Mouse (Mus musculus) CH12.LX (cell line): ENCODE data around the gene Ccm2l. TPM values are rescaled to one million over a fixed set of nuclear protein-coding genes. Genes with fewer than 3 reads are reported as not detected.

Experiments
- DNase-seq: peaks from one replicate; pipeline ENCODE4 v3.0.0-alpha.2; 2013; ENCODE audit errors: extremely low read depth
- H3K27ac ChIP-seq: 2 replicates; pipeline ENCODE4 v1.5.1; 2012; ENCODE audit warnings: low read depth, mild to moderate bottlenecking, control low read depth, moderate library complexity; ENCODE audit not compliant: insufficient read depth
- H3K27me3 ChIP-seq: replicated peaks from 2 replicates; pipeline ENCODE3; 2012; ENCODE audit warnings: inconsistent platforms
- H3K36me3 ChIP-seq, 2 experiments: replicated peaks in 1 of 2; 2 replicates each; pipeline versions ENCODE3 to v1.6.1; 2012; ENCODE audit warnings: inconsistent platforms in 1 of 2, low read length in 1 of 2, mild to moderate bottlenecking in 1 of 2, mixed read lengths in 1 of 2, moderate library complexity in 1 of 2; ENCODE audit not compliant: control insufficient read depth in 1 of 2, insufficient read depth in 1 of 2
- H3K4me1 ChIP-seq, 2 experiments: 2 replicates each; pipeline ENCODE4 v1.6.1; 2012; ENCODE audit warnings: inconsistent platforms in 1 of 2, moderate library complexity in 1 of 2; ENCODE audit not compliant: insufficient read depth in 2 of 2, control insufficient read depth in 1 of 2
- H3K4me2 ChIP-seq: 2 replicates; pipeline ENCODE4 v1.6.1; 2012; ENCODE audit warnings: low read depth, mild to moderate bottlenecking, control low read depth; ENCODE audit not compliant: poor library complexity, insufficient read depth, severe bottlenecking
- H3K4me3 ChIP-seq, 3 experiments: fragments of 150-350 bp in 1 of 3; sonication (generic) in 1 of 3; replicated peaks in 1 of 3; 2 replicates each; pipeline versions ENCODE3 to v1.5.1; 2011 to 2012; ENCODE audit warnings: low read depth in 2 of 3, low read length in 2 of 3, mild to moderate bottlenecking in 2 of 3, moderate library complexity in 2 of 3, control low read depth in 1 of 3, improper control_type of control experiment in 1 of 3, inconsistent platforms in 1 of 3, mixed read lengths in 1 of 3; ENCODE audit not compliant: poor library complexity in 1 of 3
- H3K79me2 ChIP-seq: replicated peaks from 2 replicates; pipeline ENCODE4 v1.6.1; 2012; ENCODE audit warnings: mild to moderate bottlenecking, moderate library complexity; ENCODE audit not compliant: control insufficient read depth, poor library complexity, insufficient read depth, severe bottlenecking; ENCODE audit errors: extremely low read depth
- H3K9ac ChIP-seq: 2 replicates; pipeline ENCODE4 v1.6.1; 2012; ENCODE audit warnings: low read depth, mild to moderate bottlenecking, control low read depth, moderate library complexity; ENCODE audit not compliant: insufficient read depth
- H3K9me3 ChIP-seq: replicated peaks from 2 replicates; pipeline ENCODE3; 2012; ENCODE audit warnings: low read length, inconsistent platforms, mixed read lengths
- CHD2 ChIP-seq: IDR thresholded peaks from 2 replicates; pipeline ENCODE4 v1.6.1; 2011; ENCODE audit warnings: low read length, improper control_type of control experiment
- CTCF ChIP-seq, 2 experiments: IDR thresholded peaks in 1 of 2; conservative IDR thresholded peaks in 1 of 2; 2 replicates each; pipeline ENCODE4 v1.5.1; 2011 to 2012; ENCODE audit warnings: low read depth in 2 of 2, low read length in 2 of 2, improper control_type of control experiment in 1 of 2, inconsistent platforms in 1 of 2, mild to moderate bottlenecking in 1 of 2, moderate library complexity in 1 of 2
- ETS1 ChIP-seq: conservative IDR thresholded peaks from 2 replicates; pipeline ENCODE4 v1.6.1; 2012; ENCODE audit warnings: low read depth, mild to moderate bottlenecking, inconsistent platforms, low read length, improper control_type of control experiment, moderate library complexity
- JUND ChIP-seq: conservative IDR thresholded peaks from 2 replicates; pipeline ENCODE4 v1.6.1; 2011; ENCODE audit warnings: low read depth, low read length, improper control_type of control experiment
- KAT2A ChIP-seq: IDR thresholded peaks from 2 replicates; pipeline ENCODE4 v1.6.1; 2012; ENCODE audit warnings: low read length, improper control_type of control experiment, inconsistent platforms; ENCODE audit not compliant: insufficient replicate concordance
- MAFK ChIP-seq: IDR thresholded peaks from 2 replicates; pipeline ENCODE4 v1.6.1; 2011; ENCODE audit warnings: low read length, improper control_type of control experiment; ENCODE audit not compliant: insufficient replicate concordance
- MAX ChIP-seq: IDR thresholded peaks from 2 replicates; pipeline ENCODE4 v1.6.1; 2011; ENCODE audit warnings: low read length, improper control_type of control experiment
- MAZ ChIP-seq: IDR thresholded peaks from 2 replicates; pipeline ENCODE4 v1.6.1; 2012; ENCODE audit warnings: low read depth, mild to moderate bottlenecking, inconsistent platforms, low read length, improper control_type of control experiment, moderate library complexity
- NELFE ChIP-seq: IDR thresholded peaks from 2 replicates; pipeline ENCODE4 v1.6.1; 2011; ENCODE audit warnings: low read depth, low read length, improper control_type of control experiment
- RAD21 ChIP-seq: IDR thresholded peaks from 2 replicates; pipeline ENCODE4 v1.6.1; 2011; ENCODE audit warnings: low read depth, mild to moderate bottlenecking, low read length, improper control_type of control experiment, moderate library complexity
- RCOR1 ChIP-seq: conservative IDR thresholded peaks from 2 replicates; pipeline ENCODE4 v1.6.1; 2012; ENCODE audit warnings: low read depth, mild to moderate bottlenecking, inconsistent platforms, low read length, improper control_type of control experiment
- SIN3A ChIP-seq: IDR thresholded peaks from 2 replicates; pipeline ENCODE4 v1.6.1; 2012; ENCODE audit warnings: low read length, improper control_type of control experiment, inconsistent platforms
- SMC3 ChIP-seq: IDR thresholded peaks from 2 replicates; pipeline ENCODE4 v1.6.1; 2011; ENCODE audit warnings: low read depth, low read length, improper control_type of control experiment
- TBP ChIP-seq: conservative IDR thresholded peaks from 2 replicates; pipeline ENCODE4 v1.6.1; 2011; ENCODE audit warnings: low read depth, low read length, improper control_type of control experiment
- TCF12 ChIP-seq: IDR thresholded peaks from 2 replicates; pipeline ENCODE4 v1.6.1; 2014; ENCODE audit warnings: low read depth, mild to moderate bottlenecking, inconsistent platforms, low read length, improper control_type of control experiment
- UBTF ChIP-seq: IDR thresholded peaks from 2 replicates; pipeline ENCODE4 v1.6.1; 2012; ENCODE audit warnings: low read depth, mild to moderate bottlenecking, inconsistent platforms, low read length, improper control_type of control experiment, moderate library complexity
- USF2 ChIP-seq: conservative IDR thresholded peaks from 2 replicates; pipeline ENCODE4 v1.6.1; 2011; ENCODE audit warnings: low read depth, low read length, improper control_type of control experiment
- ZC3H11A ChIP-seq: IDR thresholded peaks from 2 replicates; pipeline ENCODE4 v1.6.1; 2012; ENCODE audit warnings: low read depth, mild to moderate bottlenecking, inconsistent platforms, low read length, improper control_type of control experiment
- dilution Hi-C: fragments of 300-500 bp; cut with MboI; formaldehyde crosslinking; loops from 2 replicates; pipeline ENCODE4 v1.14.3; 2020; ENCODE audit warnings: low sequenced_read_pairs; ENCODE audit not compliant: extremely low pct_unique_long_range_greater_than_20kb, extremely low pct_ligation_motif_present
- in situ Hi-C: fragments of 300-500 bp; cut with MboI; formaldehyde crosslinking; loops from 3 replicates; pipeline ENCODE4 v1.14.3; 2019; ENCODE audit warnings: low sequenced_read_pairs, low pct_ligation_motif_present, low pct_unique_long_range_greater_than_20kb, mixed read lengths
- polyA plus RNA-seq: library from polyadenylated mRNA; unstranded; fragments of >175 nt; gene quantifications from 2 replicates; pipeline ENCODE4 v1.2.1, GENCODE M21; 2012; ENCODE audit warnings: low read depth; ENCODE audit not compliant: insufficient read length
- total RNA-seq, 2 experiments: library from RNA; depleted of rRNA; stranded (reverse); fragments of 300-350 nt in 1 of 2; fragments of >200 nt in 1 of 2; gene quantifications; 2 replicates each; pipeline ENCODE4 v1.2.3; 2012 to 2014

The Ccm2l gene
- total and polyA plus RNA-seq, 3 experiments: not detected

DNA sequence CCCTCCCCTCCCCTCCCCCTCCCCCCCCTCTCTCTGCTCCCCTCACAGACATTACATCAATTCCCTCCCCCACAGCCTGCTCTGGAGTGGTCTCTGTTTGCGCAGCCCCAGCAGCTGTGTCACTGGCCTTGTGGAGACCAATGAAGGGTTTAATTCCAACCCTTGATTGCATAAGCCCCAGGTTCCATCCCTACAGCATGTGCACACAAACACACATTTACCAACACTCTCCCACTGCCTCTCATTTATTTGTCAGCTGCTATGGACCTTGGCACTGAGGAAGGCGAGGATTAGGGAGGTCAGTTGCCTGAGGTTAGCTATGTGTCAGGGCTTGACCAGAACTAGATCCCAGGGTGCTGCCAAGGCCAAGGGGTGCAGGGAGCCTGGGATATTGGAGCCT lies 10.2 kb downstream of the Ccm2l start:
- peaks cover 83% of the 10 kb centered on the region for H3K27me3 ChIP-seq
- no peak overlapping the region for H3K4me3 ChIP-seq
- in situ Hi-C loops: no loop called here

DNA sequence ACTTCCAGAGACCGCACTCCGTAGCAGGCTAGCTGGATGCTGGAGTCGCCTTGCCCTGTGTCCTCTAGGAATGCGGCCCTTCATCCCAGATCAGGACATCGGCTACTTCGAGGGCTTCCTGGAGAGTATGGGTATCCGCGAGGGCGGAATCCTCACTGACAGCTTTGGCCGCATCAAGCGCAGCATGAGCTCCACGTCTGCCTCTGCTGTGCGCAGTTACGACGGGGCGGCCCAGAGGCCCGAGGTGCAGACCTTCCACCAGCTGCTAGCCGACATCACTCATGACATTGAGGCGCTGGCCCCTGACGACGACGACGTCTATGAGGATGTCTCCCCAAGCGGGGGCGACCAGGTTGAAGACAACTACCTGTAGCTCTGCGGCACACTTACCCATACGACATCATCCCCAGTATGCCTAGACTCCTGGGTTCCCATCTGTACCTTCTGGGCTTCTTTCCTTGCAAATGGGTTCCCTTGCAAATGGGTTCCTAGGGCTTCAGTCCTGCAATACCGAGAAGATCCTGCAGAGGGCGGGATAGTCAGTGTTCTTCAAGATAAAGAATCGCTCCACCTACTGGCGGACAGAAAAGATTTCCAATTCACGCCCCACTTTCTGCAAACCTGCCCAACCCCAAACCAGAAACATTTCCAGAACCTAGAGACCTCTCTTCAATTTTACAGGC lies 15.2 kb downstream of the Ccm2l start:
- DNase-seq: peak; percentile 93
- no peak overlapping the region for H3K27ac ChIP-seq
- peaks cover 66% of the 10 kb centered on the region for H3K27me3 ChIP-seq
- 0 out of 2 replicates have a peak, but pooled peaks have one; percentile 15 for TF ChIP-seq TCF12
- no peak for TF ChIP-seq ETS1
- TF ChIP-seq TBP: 0 out of 2 replicates have a peak, but pooled peaks have one; percentile 18
- TF ChIP-seq RAD21: peak; percentile 75
- TF ChIP-seq UBTF: no peak
- no peak for TF ChIP-seq RCOR1
- no peak for TF ChIP-seq MAZ
- peak; percentile 59 for TF ChIP-seq JUND
- no peak for TF ChIP-seq USF2
- peak; percentile 97 to 100 for TF ChIP-seq CTCF (conservative IDR thresholded peaks at IDR 0.05 in 1 of 2, IDR thresholded peaks at IDR 0.05 in 1 of 2; ENCODE audit: low read depth in 2 of 2, low read length in 2 of 2)
- TF ChIP-seq ZC3H11A: no peak
- no peak for TF ChIP-seq KAT2A
- TF ChIP-seq SIN3A: no peak
- TF ChIP-seq MAFK: no peak
- peak; percentile 86; the same call in 1 of the 2 replicates for TF ChIP-seq NELFE
- peak; percentile 92 for TF ChIP-seq SMC3
- TF ChIP-seq MAX: no peak
- TF ChIP-seq, all 38 proteins: peak for 7
- Histone ChIP-seq H3K9ac (no peak overlapping the region), H3K4me2 (no peak overlapping the region), H3K9me3 (no peaks in the 10 kb centered on the region), H3K4me1 (peaks cover 12 to 31% of the 10 kb centered on the region in 2 experiments), H3K4me3 (no peak overlapping the region), H3K79me2 (no peaks in the 10 kb centered on the region), H3K36me3 (no peaks in the 10 kb centered on the region)
- in situ Hi-C loops (loop anchor here (10.0 kb wide), 1 partner anchor 64 kb away; no protein-coding TSS in a partner anchor), dilution Hi-C loops (no loop called here)

More for the DNA sequence above, 10.2 kb downstream of the Ccm2l start:
- dilution Hi-C loops: no loop called here
- Histone ChIP-seq H3K27ac (no peak overlapping the region), H3K4me1 (peaks cover 4 to 6% of the 10 kb centered on the region in 2 experiments), H3K4me2 (no peak overlapping the region), H3K9ac (no peak overlapping the region), H3K36me3 (no peaks in the 10 kb centered on the region), H3K9me3 (no peaks in the 10 kb centered on the region), H3K79me2 (no peaks in the 10 kb centered on the region)
- TF ChIP-seq NELFE (no peak), CHD2 (no peak)
- no peak for DNase-seq
